Mouse (Mus musculus): ENCODE measurements around the gene D130040H23Rik.
A peak's percentile ranks its signal among the peaks of the same experiment; 100 is the strongest.
"Not testable (repeated sequence)": the region's sequence is repeated elsewhere in the genome, so short reads cannot be mapped to it uniquely, and the experiment has no call there.

The D130040H23Rik gene

GRCm38 (mm10) chr8:69270386-69271202 is at the start of gene D130040H23Rik:
Gene D130040H23Rik (plus strand): TSS chr8:69271080.
- DNase-seq (ENCODE audit: low read depth, low spot score), result peak; percentile 98

- no peak for DNase-seq (ENCODE audit: low read depth, low spot score)
Measured at GRCm38 (mm10) chr8:69242541-69242940, 28.3 kb upstream of the D130040H23Rik start.

GRCm38 (mm10) chr8:69268525-69268924 is 2.4 kb upstream of the D130040H23Rik start:
- peak; percentile 66 for DNase-seq (ENCODE audit: low read depth, low spot score)

- DNase-seq (ENCODE audit: low read depth, low spot score), result no peak
Measured at GRCm38 (mm10) chr8:69271203-69271554, 299 bp downstream of the D130040H23Rik start.

GRCm38 (mm10) chr8:69272435-69272834 is 1.6 kb downstream of the D130040H23Rik start:
- DNase-seq (ENCODE audit: low read depth, low spot score), result peak; percentile 12

GRCm38 (mm10) chr8:69324771-69325170 is 53.9 kb downstream of the D130040H23Rik start:
- DNase-seq (ENCODE audit: low read depth, low spot score), result no peak

- peak; percentile 93 for DNase-seq (ENCODE audit: low read depth, low spot score)
Measured at GRCm38 (mm10) chr8:69328301-69329288, 57.7 kb downstream of the D130040H23Rik start.

- not testable (repeated sequence) for DNase-seq (ENCODE audit: low read depth, low spot score)
Measured at GRCm38 (mm10) chr8:69329289-69329688, 58.4 kb downstream of the D130040H23Rik start.

Measured in 3T3-L1 (cell line).